11 mouse cellular contexts compared by ENCODE assay signal in genomic region chr7:126793456-126794270, GRCm38 (mm10). TPM values are rescaled to one million over a fixed set of nuclear protein-coding genes. Genes with fewer than 3 reads are reported as not detected.
DNase-seq lines count a peak whose midpoint lies in the region; ATAC-seq and TF ChIP-seq lines count a peak whose summit lies in the region.
"Had no signal": no experiment of that assay in that cellular context is flagged by ENCODE, and none has a peak within 500 bp of the region (broad histone marks: within the 10 kb centered on the region; RNA-seq: fewer than 3 reads in every experiment).

No protein-coding gene starts in this region.

- no peak for ATAC-seq in kidney, embryonic 16.5 days (ENCODE audit: low FRiP score, low TSS enrichment)
- ATAC-seq in limb, embryonic 12.5 days (ENCODE audit: insufficient number of reproducible peaks, insufficient read depth, low FRiP score, low TSS enrichment, low read depth), result no peak

- in situ Hi-C loops in CH12.LX (cut with MboI; ENCODE audit: low pct_ligation_motif_present, low pct_unique_long_range_greater_than_20kb, low sequenced_read_pairs), result no loop called here

- no peak overlapping the region for H3K4me3 ChIP-seq in kidney, embryonic 16.5 days (ENCODE audit: low read length)
- H3K4me3 ChIP-seq in CH12.LX (replicated peaks in 1 of 3; ENCODE audit: low read depth in 2 of 3, low read length in 2 of 3, poor library complexity in 1 of 3), result no peak overlapping the region
- no peak overlapping the region for H3K4me3 ChIP-seq in limb, embryonic 12.5 days (replicated peaks)

- no peak for TF ChIP-seq POLR2A in CH12.LX (IDR thresholded peaks at IDR 0.05; ENCODE audit: low read depth, low read length)

- H3K4me2 ChIP-seq in kidney, embryonic 16.5 days (replicated peaks; ENCODE audit: low read depth, low read length), result peak overlapping the region; percentile 56; the same call in 1 of the 2 replicates
- H3K4me2 ChIP-seq in CH12.LX (ENCODE audit: insufficient read depth, low read depth, poor library complexity, severe bottlenecking), result peak overlapping the region; percentile 72; the same call in 1 of the 2 replicates
- peak overlapping the region; percentile 71; the same call in 1 of the 2 replicates for H3K4me2 ChIP-seq in limb, embryonic 12.5 days

- WGBS in kidney, embryonic 16.5 days, result 81% methylated on average over 4 of the region's 4 CpGs
- 63% methylated on average over 4 of the region's 4 CpGs for WGBS in limb, embryonic 12.5 days

- TF ChIP-seq CTCF in CH12.LX (conservative IDR thresholded peaks at IDR 0.05 in 1 of 2, IDR thresholded peaks at IDR 0.05 in 1 of 2; ENCODE audit: low read depth in 2 of 2, low read length in 2 of 2), result no peak

- no peak for TF ChIP-seq EP300 in CH12.LX (IDR thresholded peaks at IDR 0.05; ENCODE audit: low read length)

- H3K27me3 ChIP-seq in kidney, embryonic 16.5 days (ENCODE audit: insufficient read depth, low read length), result no peaks in the 10 kb centered on the region
- no peaks in the 10 kb centered on the region for H3K27me3 ChIP-seq in CH12.LX (replicated peaks)
- no peaks in the 10 kb centered on the region for H3K27me3 ChIP-seq in limb, embryonic 12.5 days
- H3K27me3 ChIP-seq: lung, embryonic 15.5 days had no signal

- dilution Hi-C loops in CH12.LX (cut with MboI; ENCODE audit: extremely low pct_ligation_motif_present, extremely low pct_unique_long_range_greater_than_20kb, low sequenced_read_pairs), result no loop called here

- intact Hi-C loops in gastrocnemius, postnatal 14 days (cut with DNase I; ENCODE audit: low total_unique reads), result no loop called here
- intact Hi-C loops in left cerebral cortex, postnatal 10 days (cut with DNase I), result no loop called here

- peak; percentile 35 for DNase-seq in gastrocnemius, adult 18-20 months (ENCODE audit: low spot score)
- no peak for DNase-seq in gastrocnemius, postnatal 14 days
- no peak for DNase-seq in kidney, adult 9 months
- DNase-seq in CH12.LX (ENCODE audit: extremely low read depth) (no peak), adipocyte (ENCODE audit: low spot score) (no peak)
- no peak for DNase-seq in left cerebral cortex, postnatal 10 days (ENCODE audit: extremely low spot score in 1 of 2, low spot score in 2 of 2)
- DNase-seq: B cell, adult 2 months; layer of hippocampus, adult 9-11 months had no signal

- no peak overlapping the region for H3K9ac ChIP-seq in kidney, embryonic 16.5 days (replicated peaks; ENCODE audit: low read length)
- H3K9ac ChIP-seq in CH12.LX (ENCODE audit: insufficient read depth, low read depth), result no peak overlapping the region
- no peak overlapping the region for H3K9ac ChIP-seq in limb, embryonic 12.5 days (replicated peaks)

- H3K79me2 ChIP-seq in CH12.LX (replicated peaks; ENCODE audit: control insufficient read depth, extremely low read depth, insufficient read depth, poor library complexity, severe bottlenecking), result peaks cover 55% of the 10 kb centered on the region

- H3K4me1 ChIP-seq in kidney, embryonic 16.5 days (ENCODE audit: insufficient read depth, low read length), result peaks cover 40% of the 10 kb centered on the region
- H3K4me1 ChIP-seq in CH12.LX (ENCODE audit: control insufficient read depth in 1 of 2, insufficient read depth in 2 of 2), result peaks cover 8 to 59% of the 10 kb centered on the region in 2 experiments
- peaks cover 37% of the 10 kb centered on the region for H3K4me1 ChIP-seq in limb, embryonic 12.5 days (replicated peaks)

- H3K9me3 ChIP-seq in kidney, embryonic 16.5 days (ENCODE audit: low read length), result no peaks in the 10 kb centered on the region
- H3K9me3 ChIP-seq in CH12.LX (replicated peaks; ENCODE audit: low read length), result no peaks in the 10 kb centered on the region
- no peaks in the 10 kb centered on the region for H3K9me3 ChIP-seq in limb, embryonic 12.5 days
- H3K9me3 ChIP-seq: lung, embryonic 15.5 days had no signal

- H3K27ac ChIP-seq in kidney, embryonic 16.5 days (ENCODE audit: low read length), result peak overlapping the region; percentile 98
- H3K27ac ChIP-seq in CH12.LX (ENCODE audit: insufficient read depth, low read depth), result no peak overlapping the region
- H3K27ac ChIP-seq in limb, embryonic 12.5 days, result 0 out of 2 replicates have a peak overlapping the region, but pooled peaks have one; percentile 97

- no peak for TF ChIP-seq RAD21 in CH12.LX (IDR thresholded peaks at IDR 0.05; ENCODE audit: low read depth, low read length)

- peaks cover 51% of the 10 kb centered on the region for H3K36me3 ChIP-seq in kidney, embryonic 16.5 days (ENCODE audit: insufficient read depth, low read length)
- H3K36me3 ChIP-seq in CH12.LX (replicated peaks in 1 of 2; ENCODE audit: control insufficient read depth in 1 of 2, insufficient read depth in 1 of 2, low read length in 1 of 2), result peaks cover 46 to 65% of the 10 kb centered on the region in 2 experiments
- H3K36me3 ChIP-seq in limb, embryonic 12.5 days, result peaks cover 60% of the 10 kb centered on the region

TF ChIP-seq in CH12.LX, 34 proteins besides CTCF, POLR2A, EP300 and RAD21:
- TF ChIP-seq POLR2AphosphoS2 (IDR thresholded peaks at IDR 0.05; ENCODE audit: low read depth, low read length) (peak; percentile 93; the same call in 1 of the 2 replicates), NRF1 (IDR thresholded peaks at IDR 0.05; ENCODE audit: low read depth, low read length) (no peak), ZMIZ1 (IDR thresholded peaks at IDR 0.05; ENCODE audit: low read depth, low read length) (peak; percentile 25; the same call in 1 of the 2 replicates), SMC3 (IDR thresholded peaks at IDR 0.05; ENCODE audit: low read depth, low read length) (no peak), ELF1 (IDR thresholded peaks at IDR 0.05; ENCODE audit: low read depth, low read length) (0 out of 2 replicates have a peak, but pooled peaks have one; percentile 6)

RNA-seq across cellular contexts. Expression of gene Ppp4c, which starts 1.4 kb away (rescaled TPM):
- total RNA-seq in gastrocnemius, adult 18-20 months (2021), result 10 to 100 TPM; 20.5 TPM
- 10 to 100 TPM; 28.0 to 33.6 TPM for total RNA-seq in gastrocnemius, postnatal 14 days (2021)
- polyA plus RNA-seq in kidney, embryonic 16.5 days (2015; fragmentation: Nextera tagmentation; extraction: Ambion mirVana), result 267 and 271 TPM in 2 replicates
- total RNA-seq in CH12.LX (2012; rRNA removed) (201 and 213 TPM in 2 replicates), CH12.LX (2014; rRNA removed) (175 and 195 TPM in 2 replicates)
- polyA plus RNA-seq in CH12.LX (2012; ENCODE audit: insufficient read length, low read depth), result 161 and 168 TPM in 2 replicates
- polyA plus RNA-seq in limb, embryonic 12.5 days (2016; fragmentation: Nextera tagmentation; extraction: Ambion mirVana), result 378 and 401 TPM in 2 replicates
- total RNA-seq in left cerebral cortex, postnatal 10 days (2021), result 10 to 100 TPM; 54.4 to 56.2 TPM

RNA-seq across cellular contexts. Expression of gene Fam57b, which starts 3.8 kb away (rescaled TPM):
- 10 to 100 TPM; 65.3 to 75.7 TPM for total RNA-seq in gastrocnemius, adult 18-20 months (2021)
- 10 to 100 TPM; 12.5 to 14.2 TPM for total RNA-seq in gastrocnemius, postnatal 14 days (2021)
- 0.19 and 0.52 TPM in 2 replicates for polyA plus RNA-seq in kidney, embryonic 16.5 days (2015; fragmentation: Nextera tagmentation; extraction: Ambion mirVana)
- 0.30 TPM in 1 of 2 replicates, not detected in the other for total RNA-seq in CH12.LX (2012; rRNA removed)
- total RNA-seq in CH12.LX (2014; rRNA removed), result not detected in 2 replicates
- not detected in 2 replicates for polyA plus RNA-seq in CH12.LX (2012; ENCODE audit: insufficient read length, low read depth)
- polyA plus RNA-seq in limb, embryonic 12.5 days (2016; fragmentation: Nextera tagmentation; extraction: Ambion mirVana), result 0.19 and 0.33 TPM in 2 replicates
- 100 to 1,000 TPM; 135 to 141 TPM for total RNA-seq in left cerebral cortex, postnatal 10 days (2021)

RNA-seq across cellular contexts. Expression of gene Tbx6, which starts 12.4 kb away (rescaled TPM):
- under 1 TPM; 0.52 to 0.59 TPM for total RNA-seq in gastrocnemius, adult 18-20 months (2021)
- total RNA-seq in gastrocnemius, postnatal 14 days (2021), result under 1 TPM; 0.31 to 0.55 TPM
- 0.29 and 0.78 TPM in 2 replicates for polyA plus RNA-seq in kidney, embryonic 16.5 days (2015; fragmentation: Nextera tagmentation; extraction: Ambion mirVana)
- total RNA-seq in CH12.LX (2012; rRNA removed), result 15.2 and 15.8 TPM in 2 replicates
- 12.3 and 12.8 TPM in 2 replicates for total RNA-seq in CH12.LX (2014; rRNA removed)
- 29.2 and 31.5 TPM in 2 replicates for polyA plus RNA-seq in CH12.LX (2012; ENCODE audit: insufficient read length, low read depth)
- polyA plus RNA-seq in limb, embryonic 12.5 days (2016; fragmentation: Nextera tagmentation; extraction: Ambion mirVana), result 0.50 and 0.68 TPM in 2 replicates
- total RNA-seq in left cerebral cortex, postnatal 10 days (2021), result under 1 TPM; 0.21 to 0.41 TPM

RNA-seq across cellular contexts. Expression of gene Ypel3, which starts 16.9 kb away (rescaled TPM):
- 100 to 1,000 TPM in 1 of 2 experiments, 10 to 100 TPM in 1; 84.9 to 101 TPM for total RNA-seq in gastrocnemius, adult 18-20 months (2021)
- 10 to 100 TPM; 52.4 to 64.9 TPM for total RNA-seq in gastrocnemius, postnatal 14 days (2021)
- polyA plus RNA-seq in kidney, embryonic 16.5 days (2015; fragmentation: Nextera tagmentation; extraction: Ambion mirVana), result 95.8 and 101 TPM in 2 replicates
- total RNA-seq in CH12.LX (2012; rRNA removed), result 13.9 and 38.9 TPM in 2 replicates
- total RNA-seq in CH12.LX (2014; rRNA removed), result 26.0 and 33.9 TPM in 2 replicates
- polyA plus RNA-seq in CH12.LX (2012; ENCODE audit: insufficient read length, low read depth), result 40.5 and 44.0 TPM in 2 replicates
- 104 and 126 TPM in 2 replicates for polyA plus RNA-seq in limb, embryonic 12.5 days (2016; fragmentation: Nextera tagmentation; extraction: Ambion mirVana)
- 100 to 1,000 TPM; 167 to 169 TPM for total RNA-seq in left cerebral cortex, postnatal 10 days (2021)

RNA-seq across cellular contexts. Expression of gene Gdpd3, which starts 27.5 kb away (rescaled TPM):
- total RNA-seq in gastrocnemius, adult 18-20 months (2021), result under 1 TPM in 1 of 2 experiments, not detected in 1; 0.46 TPM
- total RNA-seq in gastrocnemius, postnatal 14 days (2021), result 1 to 10 TPM in 1 of 2 experiments, under 1 TPM in 1; 0.92 to 1.8 TPM
- 1.8 and 2.0 TPM in 2 replicates for polyA plus RNA-seq in kidney, embryonic 16.5 days (2015; fragmentation: Nextera tagmentation; extraction: Ambion mirVana)
- total RNA-seq in CH12.LX (2012; rRNA removed) (1.0 and 1.5 TPM in 2 replicates), CH12.LX (2014; rRNA removed) (0.63 and 1.3 TPM in 2 replicates)
- polyA plus RNA-seq in CH12.LX (2012; ENCODE audit: insufficient read length, low read depth), result 1.6 and 2.2 TPM in 2 replicates
- polyA plus RNA-seq in limb, embryonic 12.5 days (2016; fragmentation: Nextera tagmentation; extraction: Ambion mirVana), result 1.3 and 2.4 TPM in 2 replicates
- total RNA-seq in left cerebral cortex, postnatal 10 days (2021), result 1 to 10 TPM; 2.6 to 3.5 TPM

Comparison
In these comparisons a context has a peak if more than half of its experiments do, and no peak if none do; other contexts are left out.
1. RNA of gene Fam57b, which starts 3.8 kb away (total RNA-seq): 135 to 141 TPM in left cerebral cortex, postnatal 10 days, 65.3 to 75.7 TPM in gastrocnemius, adult 18-20 months and 12.5 to 14.2 TPM in gastrocnemius, postnatal 14 days; 0.30 TPM in CH12.LX; every median in the first group is over 10 times any median in the second.
2. RNA of gene Tbx6, which starts 12.4 kb away (total RNA-seq): 12.3 to 15.8 TPM in CH12.LX; 0.52 to 0.59 TPM in gastrocnemius, adult 18-20 months, 0.31 to 0.55 TPM in gastrocnemius, postnatal 14 days and 0.21 to 0.41 TPM in left cerebral cortex, postnatal 10 days; every median in the first group is over 4 times any median in the second.
3. Peak in every context shown above with its lines, with median percentiles within 50 percentile points of each other: H3K4me2 ChIP-seq.